Mouse (Mus musculus) hindbrain, embryonic 16.5 days (tissue): ENCODE data around the gene Usp34. TPM values are rescaled to one million over a fixed set of nuclear protein-coding genes. Genes with fewer than 3 reads are reported as not detected.
"Not testable (repeated sequence)": the region's sequence is repeated elsewhere in the genome, so short reads cannot be mapped to it uniquely, and the experiment has no call there.

Experiments
- ATAC-seq: fragments of 200-750 bp; cut with Nextera tagmentation; 2 replicates; pipeline ENCODE4 v1.8.0; 2017; ENCODE audit warnings: moderate TSS enrichment, moderate library complexity
- H3K27ac ChIP-seq: fragments of 300-500 bp; sonication (generic); 2 replicates; pipeline ENCODE4 v1.5.1; 2014; ENCODE audit warnings: low read depth, mild to moderate bottlenecking, control low read depth, low read length, moderate library complexity
- H3K27me3 ChIP-seq: fragments of 300-500 bp; sonication (generic); replicated peaks from 2 replicates; pipeline ENCODE4 v1.6.1; 2014; ENCODE audit warnings: low read length; ENCODE audit not compliant: control insufficient read depth, insufficient read depth
- H3K36me3 ChIP-seq: fragments of 300-500 bp; sonication (generic); 2 replicates; pipeline ENCODE4 v1.6.1; 2014; ENCODE audit warnings: mild to moderate bottlenecking, low read length, moderate library complexity, mixed read lengths; ENCODE audit not compliant: control insufficient read depth, insufficient read depth
- H3K4me1 ChIP-seq: fragments of 300-500 bp; sonication (generic); 2 replicates; pipeline ENCODE4 v1.6.1; 2014; ENCODE audit warnings: low read depth, low read length; ENCODE audit not compliant: control insufficient read depth, insufficient read depth
- H3K4me2 ChIP-seq: fragments of 300-500 bp; sonication (generic); 2 replicates; pipeline ENCODE4 v1.6.1; 2014; ENCODE audit warnings: mild to moderate bottlenecking, low read length, control low read depth, moderate library complexity
- H3K4me3 ChIP-seq: fragments of 300-500 bp; sonication (generic); 2 replicates; pipeline ENCODE4 v1.5.1; 2014; ENCODE audit warnings: mild to moderate bottlenecking, low read length, control low read depth, moderate library complexity
- H3K9ac ChIP-seq: fragments of 300-500 bp; sonication (generic); 2 replicates; pipeline ENCODE4 v1.6.1; 2014; ENCODE audit warnings: low read depth, mild to moderate bottlenecking, control low read depth, low read length, moderate library complexity
- H3K9me3 ChIP-seq: fragments of 300-500 bp; sonication (generic); 2 replicates; pipeline ENCODE4 v1.6.1; 2014; ENCODE audit warnings: mild to moderate bottlenecking, low read length, moderate library complexity; ENCODE audit not compliant: control insufficient read depth
- WGBS: fragments of 180-500 bp; shearing (Covaris S2); extraction: QIAGEN DNeasy Blood & Tissue Kit; methylation state at CpG from one replicate; pipeline ENCODE4 v1.1.7; 2014; 5-methylcytosine and 5-hydroxymethylcytosine counted together
- microRNA-seq: library from miRNA; unstranded; fragments of <30 nt; microRNA quantifications from one replicate; pipeline ENCODE4, GENCODE M21; 2017
- polyA plus RNA-seq: library from polyadenylated mRNA; unstranded; fragments of >200 nt; fragmentation: Nextera tagmentation; extraction: Ambion mirVana; gene quantifications from 2 replicates; pipeline ENCODE4 v1.2.1, GENCODE M21; 2015

Gene Usp34
- polyA plus RNA-seq, 1 experiment from 2014 or later = 27.1 TPM

- H3K36me3 ChIP-seq, H3K27me3 ChIP-seq, H3K9me3 ChIP-seq, H3K27ac ChIP-seq, H3K4me3 ChIP-seq, H3K4me1 ChIP-seq, H3K9ac ChIP-seq, H3K4me2 ChIP-seq, ATAC-seq: not testable (repeated sequence)
- 71% methylated on average over 4 of the region's 4 CpGs for WGBS
These were observed 208.1 kb downstream of the Usp34 start for GRCm38 (mm10) chr11:23514785-23515184.

- no peak for ATAC-seq
- Histone ChIP-seq H3K36me3 (no peaks in the 10 kb centered on the region), H3K4me1 (no peaks in the 10 kb centered on the region), H3K4me2 (no peak overlapping the region), H3K27me3 (no peaks in the 10 kb centered on the region), H3K9me3 (no peaks in the 10 kb centered on the region), H3K4me3 (no peak overlapping the region), H3K9ac (no peak overlapping the region), H3K27ac (no peak overlapping the region)
- 80% methylated on average over 2 of the region's 2 CpGs for WGBS
These were observed 208.6 kb downstream of the Usp34 start for GRCm38 (mm10) chr11:23515315-23515714.

GRCm38 (mm10) chr11:23518981-23519380 is 212.3 kb downstream of the Usp34 start:
- Histone ChIP-seq H3K4me3 (no peak overlapping the region), H3K9ac (no peak overlapping the region), H3K4me2 (no peak overlapping the region), H3K4me1 (no peaks in the 10 kb centered on the region), H3K36me3 (no peaks in the 10 kb centered on the region), H3K27ac (no peak overlapping the region), H3K27me3 (no peaks in the 10 kb centered on the region), H3K9me3 (no peaks in the 10 kb centered on the region)
- WGBS = 80% methylated on average over 3 of the region's 3 CpGs
- ATAC-seq = no peak

GRCm38 (mm10) chr11:23520473-23521205 is 213.9 kb downstream of the Usp34 start, which contains the start of gene 1700093K21Rik:
Gene 1700093K21Rik, minus strand, starts transcription at chr11:23521155.
- Histone ChIP-seq H3K36me3 (no peaks in the 10 kb centered on the region), H3K9me3 (no peaks in the 10 kb centered on the region), H3K4me1 (no peaks in the 10 kb centered on the region), H3K4me3 (no peak within 1 kb of the TSS), H3K27ac (no peak within 1 kb of the TSS), H3K9ac (no peak within 1 kb of the TSS), H3K27me3 (no peaks in the 10 kb centered on the region), H3K4me2 (no peak within 1 kb of the TSS)
- ATAC-seq = no peak
- WGBS = 32% methylated on average over 5 of the region's 5 CpGs

GRCm38 (mm10) chr11:23537446-23537845 is 230.8 kb downstream of the Usp34 start:
- H3K9ac ChIP-seq = no peak overlapping the region
- H3K4me2 ChIP-seq = no peak overlapping the region
- WGBS = 89% methylated on average over 2 of the region's 2 CpGs
- H3K27me3 ChIP-seq = no peaks in the 10 kb centered on the region
- no peak overlapping the region for H3K27ac ChIP-seq
- no peaks in the 10 kb centered on the region for H3K36me3 ChIP-seq
- H3K4me1 ChIP-seq = no peaks in the 10 kb centered on the region
- H3K9me3 ChIP-seq = no peaks in the 10 kb centered on the region
- no peak overlapping the region for H3K4me3 ChIP-seq
- no peak for ATAC-seq

Small RNA genes lying within 50 kb of the gene (microRNA-seq; reads per million reads assigned to microRNA genes)
- gene Gm47279 = not detected

Other genes starting within 250 kb of the Usp34 start
- gene Xpo1, start 50.9 kb upstream of the Usp34 start, polyA plus RNA-seq = 52.6 and 63.5 TPM in 2 replicates
- gene Ahsa2, start 191.1 kb downstream of the Usp34 start, polyA plus RNA-seq = 89.2 and 107 TPM in 2 replicates
- not detected in 2 replicates for gene 1700093K21Rik, start 214.3 kb downstream of the Usp34 start, polyA plus RNA-seq